Mouse (Mus musculus) layer of hippocampus, adult 8-10 months (tissue): ENCODE measurements at regions not wholly inside any gene's neighbourhood (a gene's known extent, or its start where the extent isn't known, plus 50 kb on each side); places are given as distances from the start of the nearest gene placed in this dataset.
"Not testable (repeated sequence)": the region's sequence is repeated elsewhere in the genome, so short reads cannot be mapped to it uniquely, and the experiment has no call there.

Experiments
- DNase-seq, 2 experiments: peaks; one replicate each; pipeline ENCODE4 v3.0.0; 2022; ENCODE audit warnings: low spot score in 2 of 2

DNA sequence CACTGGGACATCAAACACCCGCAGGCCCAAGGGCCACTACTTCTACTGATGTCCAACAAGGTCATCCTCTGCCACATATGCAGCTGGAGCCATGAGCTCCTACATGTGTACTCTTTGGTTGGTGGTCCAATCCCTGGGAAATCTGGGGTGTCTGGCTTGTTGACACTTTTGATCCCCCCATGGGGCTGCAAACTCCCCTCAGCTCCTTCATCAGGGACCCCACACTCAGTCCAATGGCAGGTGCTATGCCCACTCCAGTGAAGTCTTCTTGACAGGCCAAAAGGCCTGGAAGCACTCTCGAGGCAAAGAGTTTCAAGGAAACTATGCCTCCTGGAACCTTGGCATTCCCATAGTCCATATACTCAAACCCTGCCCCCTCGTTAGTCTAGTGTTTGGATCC, 570.8 kb upstream of the Smc2 start:
- no peak for DNase-seq

- DNase-seq, result not testable (repeated sequence)
These were observed 570.3 kb upstream of the Smc2 start for GRCm38 (mm10) chr4:51868716-51869115.

GRCm38 (mm10) chr4:51885460-51885859, 553.6 kb upstream of the Smc2 start:
- DNase-seq, result no peak

- DNase-seq, result no peak
These were observed 549.8 kb upstream of the Smc2 start for GRCm38 (mm10) chr4:51889280-51889679.

DNA sequence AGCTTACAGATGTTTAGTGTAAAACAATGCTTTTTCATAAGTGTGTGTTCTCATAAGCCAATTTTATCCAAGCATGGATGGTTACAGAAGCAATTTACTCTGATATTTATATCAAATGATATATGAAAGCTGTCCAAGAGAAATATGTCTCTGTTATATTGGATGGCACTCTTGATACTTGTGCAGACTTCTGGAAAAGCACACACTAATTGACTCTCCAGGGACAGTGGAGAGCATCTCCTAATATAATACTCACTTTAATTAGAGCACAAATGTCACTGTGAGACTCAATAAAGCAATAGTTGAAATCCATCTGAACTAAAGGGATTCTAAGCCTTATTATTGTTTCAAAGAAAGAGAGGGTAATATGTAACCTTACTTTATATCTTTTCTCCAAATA, 510.8 kb upstream of the Smc2 start:
- DNase-seq, result no peak

DNA sequence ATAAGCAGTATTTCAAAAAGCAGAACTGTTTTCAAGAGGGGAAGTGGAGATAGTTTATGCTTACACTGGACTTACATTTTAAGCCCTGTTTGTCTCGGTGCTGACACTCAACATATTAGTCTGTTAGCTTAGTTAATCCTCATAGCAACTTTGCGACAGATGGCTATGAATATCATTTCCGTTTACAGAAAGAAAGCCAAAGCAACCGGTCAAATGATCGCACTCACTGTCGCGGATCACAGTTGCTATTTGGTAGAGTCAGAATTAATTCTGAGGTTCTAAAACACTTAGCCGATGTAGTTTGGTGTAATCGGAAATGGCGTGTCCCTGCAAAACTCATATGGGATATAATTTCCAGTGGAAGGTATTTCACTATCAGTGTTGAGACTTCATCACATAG, 469.3 kb upstream of the Smc2 start:
- DNase-seq, result peak in 1 of 2 experiments; percentile 22

DNA sequence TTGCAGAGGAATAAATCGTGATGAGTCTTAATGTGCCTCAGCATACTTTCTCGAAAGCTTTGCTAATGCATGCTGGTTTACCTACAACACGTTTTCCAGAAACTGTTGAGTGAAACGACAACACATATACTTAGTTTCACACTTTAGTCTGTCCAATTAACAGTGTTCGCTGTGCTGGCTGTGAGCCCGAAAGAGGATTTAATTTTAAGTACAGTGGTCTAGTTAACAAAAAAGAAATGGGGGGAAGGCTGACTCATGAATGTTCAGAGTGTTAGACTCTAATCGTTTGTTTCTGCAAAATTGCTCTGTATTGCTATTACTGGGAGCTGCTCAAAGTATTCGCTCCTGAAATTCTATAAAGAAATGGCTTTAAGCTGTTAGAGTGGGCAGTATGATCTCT, 460.1 kb upstream of the Smc2 start:
- DNase-seq, result peak in 1 of 2 experiments; percentile 4

- no peak for DNase-seq
These were observed 446.6 kb upstream of the Smc2 start for GRCm38 (mm10) chr4:51992482-51992881.

DNA sequence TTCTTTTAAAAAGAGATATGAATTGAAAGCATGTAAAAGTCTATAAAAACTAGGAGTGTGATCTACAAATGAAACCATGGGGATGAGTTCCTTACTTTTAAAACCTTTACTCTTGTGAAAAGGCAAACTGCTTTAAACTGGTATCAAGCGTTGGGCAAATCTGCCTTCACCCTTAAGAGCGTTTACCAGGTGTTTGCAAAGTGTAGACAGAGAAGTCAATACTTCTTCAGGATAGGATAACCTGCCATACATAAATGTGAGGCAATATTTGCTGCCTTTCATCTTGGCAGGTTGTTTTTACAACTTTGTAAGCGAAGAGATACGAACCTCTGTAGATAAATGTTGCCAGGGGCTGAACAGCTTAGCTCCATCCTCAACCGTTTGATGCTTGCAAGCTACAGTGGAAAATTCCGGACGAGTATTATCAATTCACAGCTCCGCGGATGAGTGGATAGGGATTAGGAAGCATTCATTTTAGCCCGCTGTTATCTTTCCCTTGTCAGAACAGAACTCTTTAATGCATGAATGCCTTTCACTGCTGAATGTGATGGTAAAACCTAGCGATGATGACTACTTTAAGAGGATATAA, 402.2 kb upstream of the Smc2 start:
- no peak for DNase-seq

DNA sequence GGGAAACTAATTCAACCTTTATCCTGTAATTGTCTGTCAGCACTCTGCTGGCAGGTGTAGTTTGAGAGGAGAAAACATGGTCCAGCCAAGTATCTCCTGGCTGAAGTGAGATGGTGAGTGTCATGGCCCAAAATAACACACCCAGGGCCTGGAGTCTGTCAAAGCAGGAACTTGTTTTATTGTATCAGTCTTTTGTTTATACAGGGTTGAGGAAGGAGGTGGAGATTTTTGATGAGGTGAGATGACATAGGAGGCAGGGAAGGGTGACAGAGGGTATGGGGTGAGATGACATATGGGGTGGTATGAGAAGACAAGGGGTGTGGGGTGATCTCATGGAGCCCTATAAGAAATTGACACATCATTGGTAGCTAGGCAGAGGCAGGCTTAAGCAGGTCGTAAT, 395.6 kb upstream of the Smc2 start:
- no peak for DNase-seq

GRCm38 (mm10) chr4:52050948-52051347, 388.1 kb upstream of the Smc2 start:
- DNase-seq, result peak in 1 of 2 experiments; percentile 17

- no peak for DNase-seq
These were observed 383.0 kb upstream of the Smc2 start for GRCm38 (mm10) chr4:52056031-52056430.

GRCm38 (mm10) chr4:52060031-52060430, 379.0 kb upstream of the Smc2 start:
- DNase-seq, result no peak

DNA sequence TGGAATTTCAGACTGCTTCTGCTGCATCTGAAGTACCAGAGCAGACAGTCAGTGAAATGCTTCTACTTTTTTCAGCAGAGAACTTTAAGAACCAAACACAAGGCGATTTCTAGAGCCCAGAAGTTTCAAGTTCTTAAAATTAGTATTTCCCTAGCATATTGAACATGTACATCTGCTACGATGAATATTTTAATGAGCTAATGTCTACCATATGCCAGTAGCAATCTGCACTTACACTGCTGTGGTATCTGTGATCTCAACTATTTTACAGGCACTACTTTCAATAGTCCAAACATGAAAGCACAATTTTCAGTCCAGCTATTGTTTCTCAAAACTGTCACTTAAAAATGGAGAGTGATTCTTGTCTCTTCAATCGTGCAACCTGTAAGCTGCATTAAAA, 339.9 kb upstream of the Smc2 start:
- DNase-seq, result no peak

DNA sequence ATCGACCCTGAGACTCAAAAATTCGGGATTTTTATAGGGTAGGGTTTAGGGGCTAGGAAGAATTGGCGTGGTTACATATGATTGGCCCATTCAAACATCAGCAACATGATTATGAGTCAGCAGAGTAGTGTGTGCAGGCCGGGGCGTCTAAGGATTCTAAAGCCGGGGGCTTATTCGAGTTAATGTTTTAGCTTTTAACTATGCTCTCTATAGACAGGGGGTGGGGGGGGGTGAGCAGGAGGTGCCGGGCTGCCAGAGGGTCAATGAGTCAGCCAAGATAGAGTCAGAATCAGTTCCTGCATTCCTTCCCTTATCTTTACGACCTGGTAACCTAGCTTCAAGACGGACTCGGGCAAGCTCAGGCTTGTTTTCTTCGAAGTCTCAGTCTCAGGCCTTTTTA, 333.2 kb upstream of the Smc2 start:
- DNase-seq, result no peak

DNA sequence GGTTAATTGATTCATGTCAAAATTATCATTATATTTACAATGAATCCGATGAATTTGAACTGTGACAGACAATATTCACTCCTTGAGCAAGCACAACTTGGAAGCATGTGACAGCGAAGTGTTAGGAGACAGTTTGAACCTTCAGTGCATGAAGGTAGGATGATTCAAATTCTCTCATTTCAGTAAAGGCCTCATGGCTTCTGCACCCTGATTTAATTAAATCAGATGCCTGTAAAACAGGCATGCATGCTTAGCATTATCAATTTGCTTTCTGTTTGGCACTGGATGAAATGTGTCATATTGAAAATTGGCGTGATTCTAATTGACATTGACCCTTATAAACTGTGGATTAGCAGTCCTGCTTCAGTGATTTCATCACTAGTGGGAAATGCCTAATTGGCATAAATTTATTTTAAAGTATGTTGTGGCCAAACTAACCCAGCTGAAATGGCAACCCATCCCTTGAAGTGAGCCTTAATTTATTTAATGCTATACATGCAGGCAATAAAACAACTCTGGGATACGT, 321.2 kb upstream of the Smc2 start:
- no peak for DNase-seq

DNA sequence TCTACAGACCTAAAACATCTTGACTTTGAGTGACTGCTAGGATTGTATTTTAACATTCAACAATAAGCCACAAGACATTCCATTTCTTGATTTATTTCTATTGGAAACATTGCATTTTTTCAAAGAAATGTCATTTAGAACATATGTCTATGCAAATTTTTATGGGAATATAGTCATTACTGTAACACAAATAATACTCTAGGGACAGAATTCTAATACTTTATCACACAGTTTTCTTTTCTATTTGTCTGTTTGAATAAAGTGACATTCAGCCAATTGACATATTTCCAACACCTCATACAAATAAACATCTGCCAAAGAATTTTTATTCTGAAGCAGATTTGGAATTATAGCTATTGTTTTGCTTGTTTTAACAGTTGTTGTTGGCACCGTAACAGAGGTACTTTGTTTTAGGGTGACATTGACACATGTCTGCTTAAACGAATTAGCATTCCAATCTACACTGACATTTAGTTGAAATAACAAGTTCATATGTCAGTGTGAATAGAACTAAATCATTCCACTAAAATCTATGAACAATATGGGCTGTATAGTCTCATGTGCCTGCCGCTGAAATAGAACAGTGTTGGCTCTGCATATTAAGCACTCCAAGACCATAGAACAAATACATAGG, 320.5 kb upstream of the Smc2 start:
- DNase-seq, result no peak

DNA sequence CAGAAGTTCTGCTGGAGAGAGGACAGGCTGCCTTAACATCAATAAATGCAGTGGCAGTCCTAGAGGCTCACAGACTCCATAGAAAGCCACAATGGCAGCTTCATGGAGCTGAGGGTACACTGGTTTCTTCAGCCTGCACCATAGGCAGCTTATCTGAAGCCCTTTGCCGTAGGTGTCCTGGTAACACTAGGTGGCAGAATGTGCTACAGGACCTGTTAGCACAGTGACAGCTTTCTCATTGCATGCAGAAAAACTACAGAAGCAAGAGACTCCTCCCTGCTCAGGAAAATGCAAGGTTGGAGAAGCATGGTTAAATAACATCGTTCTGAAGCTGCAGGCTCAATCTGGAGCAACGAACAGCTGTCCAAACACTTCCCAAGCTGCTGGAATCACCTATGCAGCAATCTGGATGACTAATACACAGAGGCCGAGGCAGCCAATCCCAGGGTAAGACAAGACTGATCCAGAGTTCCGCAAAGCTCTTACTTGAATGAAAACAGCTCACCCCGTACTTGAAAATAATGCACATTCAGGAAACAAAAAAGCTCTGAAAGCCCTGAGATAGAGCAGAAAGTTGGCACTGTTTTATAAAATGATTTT, 286.4 kb upstream of the Smc2 start:
- DNase-seq, result peak in 1 of 2 experiments; percentile 13

- no peak for DNase-seq
These were observed 262.8 kb upstream of the Smc2 start for GRCm38 (mm10) chr4:52176240-52176639.

DNA sequence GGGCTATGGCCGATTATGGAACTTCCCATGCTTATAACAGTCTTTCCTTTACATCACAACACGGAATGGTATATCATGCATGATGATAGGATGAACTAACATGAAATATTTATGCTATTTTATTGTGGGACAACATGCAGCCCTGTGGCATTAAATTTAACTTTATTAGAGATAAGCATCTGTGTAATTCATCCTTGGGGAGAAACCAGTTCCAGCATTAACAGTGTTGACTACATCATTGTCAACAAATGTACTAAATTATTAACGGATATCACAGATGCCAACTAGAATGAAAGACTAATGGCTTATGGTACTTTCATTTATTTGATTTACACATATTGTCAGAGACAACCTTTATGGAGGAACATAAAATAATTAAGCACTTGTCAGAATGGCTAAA, 241.3 kb upstream of the Smc2 start:
- DNase-seq, result no peak

DNA sequence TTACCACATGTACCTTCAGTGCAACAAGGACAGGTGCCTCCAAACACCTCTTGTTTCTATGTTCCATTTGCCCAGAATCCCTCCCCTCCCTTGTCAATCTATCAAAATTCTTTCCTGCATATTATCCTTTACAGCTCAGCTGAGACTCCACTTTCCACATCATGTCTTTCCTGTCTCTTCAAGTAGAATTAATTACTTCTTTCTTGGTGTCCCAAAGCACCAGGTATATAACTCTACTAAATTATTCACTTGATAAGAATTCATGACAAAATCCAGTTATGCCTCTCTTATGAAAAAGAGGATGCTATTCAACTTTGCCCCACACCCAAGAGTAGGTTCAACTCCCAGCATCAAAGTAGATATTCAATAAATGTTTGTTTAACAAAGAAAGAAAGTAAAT, 228.4 kb upstream of the Smc2 start:
- no peak for DNase-seq

GRCm38 (mm10) chr4:52211022-52211421, 228.0 kb upstream of the Smc2 start:
- DNase-seq, result peak; percentile 6 to 21

DNA sequence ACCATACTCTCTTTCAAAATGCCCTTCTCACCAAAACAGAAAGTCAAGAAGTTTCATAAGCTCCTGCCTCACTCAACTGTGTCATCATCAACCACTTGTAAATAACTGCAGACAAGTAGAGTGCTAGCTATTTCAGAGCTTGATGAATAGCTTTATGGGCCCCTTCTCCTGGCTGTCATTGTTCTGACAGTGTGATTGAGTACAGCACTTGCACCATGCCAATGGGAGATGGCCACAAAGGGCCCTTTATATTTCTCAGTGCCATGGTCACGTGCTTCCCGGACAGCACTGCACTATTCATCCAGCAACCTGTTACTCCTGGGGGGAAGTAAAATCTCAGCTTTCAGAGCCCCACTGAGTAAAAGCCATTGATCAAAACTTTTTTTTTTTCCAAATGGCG, 225.7 kb upstream of the Smc2 start:
- no peak for DNase-seq
